Mouse (Mus musculus): ENCODE results near the gene Cbx8.

Cbx8 gene

GRCm38 (mm10) chr11:119040600-119041324, at the start of gene Cbx8:
Gene Cbx8 (minus strand): TSS chr11:119040969.
- DNase-seq (ENCODE audit: low spot score in 2 of 2), result peak; percentile 99

- DNase-seq (ENCODE audit: low spot score in 2 of 2), result no peak
Measured at GRCm38 (mm10) chr11:119090076-119090960, 49.5 kb upstream of the Cbx8 start.

- no peak for DNase-seq (ENCODE audit: low spot score in 2 of 2)
Measured at GRCm38 (mm10) chr11:119089235-119090075, 48.7 kb upstream of the Cbx8 start.

- DNase-seq (ENCODE audit: low spot score in 2 of 2), result peak in 1 of 2 experiments; percentile 24
Measured at GRCm38 (mm10) chr11:119088391-119089234, 47.8 kb upstream of the Cbx8 start.

GRCm38 (mm10) chr11:119087301-119088082, 46.7 kb upstream of the Cbx8 start:
- no peak for DNase-seq (ENCODE audit: low spot score in 2 of 2)

- DNase-seq (ENCODE audit: low spot score in 2 of 2), result peak; percentile 73 to 78
Measured at GRCm38 (mm10) chr11:119086144-119086971, 45.6 kb upstream of the Cbx8 start, which contains the start of gene Cbx4. Gene Cbx4 (minus strand): TSS chr11:119086221.

GRCm38 (mm10) chr11:119085279-119086062, 44.7 kb upstream of the Cbx8 start:
- peak; percentile 61 to 64 for DNase-seq (ENCODE audit: low spot score in 2 of 2)

GRCm38 (mm10) chr11:119084446-119085278, 43.9 kb upstream of the Cbx8 start:
- peak in 1 of 2 experiments; percentile 33 for DNase-seq (ENCODE audit: low spot score in 2 of 2)

GRCm38 (mm10) chr11:119083724-119084445, 43.1 kb upstream of the Cbx8 start:
- DNase-seq (ENCODE audit: low spot score in 2 of 2), result peak in 1 of 2 experiments; percentile 54

GRCm38 (mm10) chr11:119082638-119083599, 42.1 kb upstream of the Cbx8 start:
- no peak for DNase-seq (ENCODE audit: low spot score in 2 of 2)

GRCm38 (mm10) chr11:119081839-119082637, 41.3 kb upstream of the Cbx8 start:
- peak in 1 of 2 experiments; percentile 29 for DNase-seq (ENCODE audit: low spot score in 2 of 2)

- no peak for DNase-seq (ENCODE audit: low spot score in 2 of 2)
Measured at GRCm38 (mm10) chr11:119081148-119081838, 40.5 kb upstream of the Cbx8 start.

- DNase-seq (ENCODE audit: low spot score in 2 of 2), result no peak
Measured at GRCm38 (mm10) chr11:119080461-119081147, 39.8 kb upstream of the Cbx8 start.

Data from frontal cortex, postnatal 14 days (tissue).